Mouse (Mus musculus) layer of hippocampus, postnatal 25 days (tissue): ENCODE results near the gene A2ml1. TPM values are rescaled to one million over a fixed set of nuclear protein-coding genes. Genes with fewer than 3 reads are reported as not detected.
"Not testable (repeated sequence)": the region's sequence is repeated elsewhere in the genome, so short reads cannot be mapped to it uniquely, and the experiment has no call there.

ENCODE experiments used
- DNase-seq, 2 experiments: peaks; one replicate each; pipeline ENCODE4 v3.0.0; 2022; ENCODE audit warnings: mixed read lengths in 2 of 2, low spot score in 1 of 2; ENCODE audit errors: extremely low spot score in 1 of 2
- total RNA-seq, 2 experiments: library from RNA; stranded (reverse); gene quantifications; 2 replicates each; pipeline ENCODE4 v1.2.3; 2021

The A2ml1 gene
- total RNA-seq = 10 to 100 TPM; 11.1 to 14.6 TPM

GRCm38 (mm10) chr6:128581508-128581907 is at the start of gene A2ml1:
Gene A2ml1, minus strand, starts transcription at chr6:128581608.
- no peak for DNase-seq

GRCm38 (mm10) chr6:128629771-128630739 is 48.6 kb upstream of the A2ml1 start:
- DNase-seq = peak; percentile 36 to 51

- DNase-seq = not testable (repeated sequence)
These were observed 43.8 kb upstream of the A2ml1 start for GRCm38 (mm10) chr6:128625246-128625645.

GRCm38 (mm10) chr6:128624425-128624824 is 43.0 kb upstream of the A2ml1 start:
- no peak for DNase-seq

- not testable (repeated sequence) for DNase-seq
These were observed 42.0 kb upstream of the A2ml1 start, which contains the start of gene Klrb1a for GRCm38 (mm10) chr6:128623433-128623832. Gene Klrb1a, minus strand, starts transcription at chr6:128623533.

- no peak for DNase-seq
These were observed 41.3 kb upstream of the A2ml1 start for GRCm38 (mm10) chr6:128622733-128623132.

GRCm38 (mm10) chr6:128606350-128606749 is 24.9 kb upstream of the A2ml1 start:
- no peak for DNase-seq

- DNase-seq = no peak
These were observed 23.1 kb upstream of the A2ml1 start for GRCm38 (mm10) chr6:128604512-128604911.

- DNase-seq = no peak
These were observed 21.2 kb upstream of the A2ml1 start for GRCm38 (mm10) chr6:128602463-128603201.

- DNase-seq = no peak
These were observed 20.6 kb upstream of the A2ml1 start for GRCm38 (mm10) chr6:128602026-128602425.

- DNase-seq = peak in 1 of 2 experiments; percentile 31
These were observed 18.1 kb upstream of the A2ml1 start for GRCm38 (mm10) chr6:128599555-128599954.

GRCm38 (mm10) chr6:128598256-128599047 is 17.0 kb upstream of the A2ml1 start:
- no peak for DNase-seq

- peak; percentile 17 to 36 for DNase-seq
These were observed 15.7 kb upstream of the A2ml1 start for GRCm38 (mm10) chr6:128597121-128597522.

- no peak for DNase-seq
These were observed 13.2 kb upstream of the A2ml1 start for GRCm38 (mm10) chr6:128594651-128595050.

- DNase-seq = no peak
These were observed 8.0 kb upstream of the A2ml1 start for GRCm38 (mm10) chr6:128589426-128589825.

- no peak for DNase-seq
These were observed 6.2 kb upstream of the A2ml1 start for GRCm38 (mm10) chr6:128587619-128588018.

- no peak for DNase-seq
These were observed 4.3 kb upstream of the A2ml1 start for GRCm38 (mm10) chr6:128585642-128586245.

- no peak for DNase-seq
These were observed 2.8 kb upstream of the A2ml1 start for GRCm38 (mm10) chr6:128584070-128584660.

- DNase-seq = no peak
These were observed 4.1 kb downstream of the A2ml1 start for GRCm38 (mm10) chr6:128577301-128577700.

GRCm38 (mm10) chr6:128566589-128566988 is 14.8 kb downstream of the A2ml1 start:
- DNase-seq = no peak
